Mouse (Mus musculus) adrenal gland (tissue): ENCODE measurements around the gene Itga11.
"Not testable (repeated sequence)": the region's sequence is repeated elsewhere in the genome, so short reads cannot be mapped to it uniquely, and the experiment has no call there.

Experiments
- intact Hi-C: fragments of 180-260 bp; cut with DNase I; formaldehyde crosslinking; loops from one replicate; pipeline ENCODE4 v1.15.1; 2025

Gene Itga11

DNA sequence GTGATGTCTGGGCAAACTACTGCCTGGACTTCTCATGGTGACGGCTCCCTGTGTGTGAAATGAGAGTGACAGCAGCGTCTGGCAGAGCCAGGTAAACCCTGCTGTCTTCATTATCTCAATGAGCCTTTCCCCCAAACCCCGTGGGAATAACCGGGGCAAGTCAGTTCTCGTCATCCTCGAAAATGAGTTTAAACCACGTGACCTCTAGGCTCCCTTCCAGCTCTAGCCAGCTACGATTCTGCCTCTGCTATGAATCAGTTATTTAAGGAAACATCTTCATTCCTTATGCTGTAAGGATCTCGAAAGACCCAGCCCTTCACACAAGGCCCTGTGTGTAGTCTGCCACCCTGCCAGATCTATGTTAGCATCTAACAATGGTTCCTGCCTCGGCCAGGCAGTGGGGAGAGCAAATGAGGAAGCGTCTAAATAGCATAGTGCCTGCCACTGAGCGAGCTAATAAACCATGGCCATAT is 139.5 kb downstream of the Itga11 start:
- intact Hi-C loops: no loop called here

DNA sequence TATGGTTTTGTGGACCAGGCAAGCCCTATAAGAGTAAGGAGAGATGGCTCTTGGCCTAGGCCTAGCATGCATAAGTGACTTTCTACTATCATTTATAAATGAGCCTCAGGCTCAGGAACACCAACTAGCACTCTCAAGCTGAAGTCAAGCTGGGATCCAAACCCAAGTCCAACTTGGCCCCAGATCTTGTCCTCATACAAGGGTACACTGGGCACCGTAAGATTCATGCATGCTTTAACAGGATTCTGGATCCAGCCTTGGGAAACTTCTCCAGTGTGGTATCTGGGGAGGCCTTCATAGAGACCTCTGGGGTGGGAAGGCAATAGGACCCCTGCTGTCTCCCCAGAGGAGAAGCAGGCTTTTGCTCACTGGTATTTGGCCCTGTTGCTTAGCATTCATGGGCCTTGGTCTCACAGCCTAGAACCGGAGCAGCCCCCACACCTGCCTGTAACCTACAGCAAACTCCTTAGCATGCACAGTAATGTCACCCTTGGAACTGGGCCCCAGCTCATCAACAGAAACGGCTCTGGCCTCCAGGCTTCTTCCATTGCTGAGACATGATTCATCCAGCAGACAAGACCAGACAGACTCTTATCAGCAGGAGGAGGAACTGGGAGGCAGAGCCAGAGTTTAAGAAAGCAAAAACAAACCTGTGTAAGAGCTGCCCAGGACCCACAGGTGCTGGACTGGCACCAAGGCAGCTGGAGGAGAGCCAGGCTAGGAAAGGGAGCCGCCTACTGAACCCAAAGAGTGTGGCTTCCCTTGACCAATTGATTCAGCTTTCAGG is 140.4 kb downstream of the Itga11 start:
- intact Hi-C loops: no loop called here

DNA sequence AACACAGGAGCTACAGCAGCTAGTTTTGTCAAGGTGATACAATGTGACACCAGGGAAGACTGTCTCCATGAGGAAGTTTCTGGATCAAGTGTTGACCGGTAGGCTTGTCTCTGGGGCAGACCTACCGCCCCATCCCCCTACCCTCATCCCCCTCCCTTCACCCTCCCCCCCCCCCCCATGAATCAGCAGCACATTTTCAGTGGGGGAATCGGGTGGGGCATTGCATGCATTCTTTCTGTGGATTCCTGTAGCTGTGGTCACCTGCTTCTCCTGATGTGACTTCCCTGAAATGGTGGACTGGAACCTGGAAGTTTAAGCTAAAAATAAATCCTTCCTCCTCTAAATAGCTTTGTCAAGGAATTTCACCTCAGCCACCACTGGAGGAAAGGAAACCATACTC is 141.9 kb downstream of the Itga11 start:
- intact Hi-C loops: no loop called here

DNA sequence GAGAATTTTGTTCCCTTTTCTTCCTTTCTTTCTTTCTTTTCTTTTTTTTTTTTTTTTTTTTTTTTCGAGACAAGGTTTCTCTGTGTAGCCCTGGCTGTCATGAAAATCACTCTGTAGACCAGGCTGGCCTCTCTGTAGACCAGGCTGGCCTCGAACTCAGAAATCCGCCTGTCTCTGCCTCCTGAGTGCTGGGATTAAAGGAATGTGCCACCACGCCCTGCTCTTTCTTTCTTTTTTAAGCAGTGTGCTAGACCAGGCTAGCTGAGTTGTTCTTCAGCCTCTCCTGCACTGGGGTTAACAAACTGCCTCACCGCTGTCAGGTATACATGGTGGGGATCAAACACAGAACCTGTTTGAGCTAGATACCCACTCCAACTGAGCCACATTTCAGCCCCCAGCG is 142.3 kb downstream of the Itga11 start:
- intact Hi-C loops: not testable (repeated sequence)

DNA sequence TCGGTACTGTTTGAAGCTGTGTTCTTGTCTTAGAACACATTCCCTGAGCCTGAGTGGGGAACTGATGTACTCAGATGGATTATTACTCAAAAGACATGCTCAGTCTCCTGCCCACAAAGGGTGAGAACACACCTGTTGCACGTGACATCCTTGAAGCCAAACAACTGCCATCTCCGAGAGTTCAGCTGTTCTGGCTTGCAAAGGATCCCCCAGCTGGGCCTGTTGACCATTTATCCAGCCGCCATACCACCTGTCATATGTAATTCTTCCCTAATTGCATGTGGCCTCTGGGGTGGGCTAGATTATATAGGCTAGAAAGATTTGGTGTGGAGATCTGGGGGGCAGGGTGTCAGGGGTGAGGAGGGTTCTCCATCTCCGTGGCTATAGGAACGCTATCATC is 143.2 kb downstream of the Itga11 start:
- intact Hi-C loops: no loop called here

DNA sequence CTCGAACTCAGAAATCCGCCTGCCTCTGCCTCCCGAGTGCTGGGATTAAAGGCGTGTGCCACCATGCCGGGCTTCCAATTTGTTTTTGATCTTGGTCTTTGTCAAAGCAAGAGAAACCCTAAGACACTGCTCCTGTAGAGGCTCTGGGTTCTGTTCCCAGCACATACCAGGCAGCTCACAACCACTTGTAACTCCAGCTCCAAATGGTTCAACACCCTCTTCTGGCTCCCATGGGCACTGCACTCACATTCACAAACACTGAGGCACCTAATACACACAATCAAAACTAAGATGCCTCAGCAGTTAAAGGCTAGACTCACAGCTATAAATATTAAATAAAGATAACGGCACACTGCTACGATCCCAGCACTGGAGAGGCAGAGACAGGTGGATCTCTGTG is 144.2 kb downstream of the Itga11 start:
- intact Hi-C loops: no loop called here

DNA sequence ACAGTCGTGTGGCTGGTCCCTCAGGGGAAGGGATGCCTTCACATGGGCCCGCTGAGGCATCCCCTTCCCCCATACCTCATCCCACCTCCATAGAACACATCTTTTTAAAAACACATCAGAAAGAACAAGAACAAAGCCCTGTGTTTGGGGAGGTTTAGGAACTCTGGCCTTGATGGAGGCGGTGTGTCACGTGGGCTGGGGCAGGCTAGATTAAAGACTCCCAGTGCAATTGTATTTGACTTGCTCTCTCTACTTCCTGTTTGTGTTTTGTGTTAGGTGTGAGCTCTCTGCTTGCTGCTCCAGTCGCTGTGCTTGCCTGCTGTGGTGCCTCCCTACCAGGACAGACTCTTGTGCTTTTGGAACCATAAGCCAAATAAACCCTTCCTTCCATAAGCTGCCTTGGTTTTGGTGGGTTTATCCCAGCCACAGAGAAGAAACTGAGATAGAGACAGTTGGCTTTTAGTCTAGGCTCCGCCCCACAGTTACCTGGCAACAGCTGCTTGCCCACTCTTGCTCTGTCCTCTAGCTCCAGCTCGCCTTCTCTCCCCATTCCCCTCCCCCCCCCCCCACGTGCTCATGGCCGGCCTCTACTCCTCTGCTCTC is 148.3 kb downstream of the Itga11 start:
- intact Hi-C loops: no loop called here

DNA sequence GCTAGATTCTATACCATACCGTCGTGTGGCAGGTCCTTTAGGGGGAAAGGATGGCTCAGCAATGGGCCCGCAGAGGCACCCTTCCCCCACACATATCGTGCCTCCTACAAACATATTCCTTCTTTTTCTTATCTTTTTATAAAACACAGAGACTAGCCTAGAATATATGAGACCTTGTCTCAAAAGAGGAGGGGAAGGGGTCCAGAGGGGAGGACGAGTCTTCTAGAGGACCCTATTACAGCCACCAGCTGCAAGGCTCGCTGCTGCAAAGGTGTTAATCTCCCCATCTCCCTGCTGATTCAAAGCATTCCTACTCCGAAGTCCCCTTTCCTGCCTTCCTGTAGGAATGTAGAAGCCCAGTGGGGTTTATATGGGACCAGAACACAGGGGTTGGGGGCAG is 148.8 kb downstream of the Itga11 start:
- intact Hi-C loops: no loop called here

DNA sequence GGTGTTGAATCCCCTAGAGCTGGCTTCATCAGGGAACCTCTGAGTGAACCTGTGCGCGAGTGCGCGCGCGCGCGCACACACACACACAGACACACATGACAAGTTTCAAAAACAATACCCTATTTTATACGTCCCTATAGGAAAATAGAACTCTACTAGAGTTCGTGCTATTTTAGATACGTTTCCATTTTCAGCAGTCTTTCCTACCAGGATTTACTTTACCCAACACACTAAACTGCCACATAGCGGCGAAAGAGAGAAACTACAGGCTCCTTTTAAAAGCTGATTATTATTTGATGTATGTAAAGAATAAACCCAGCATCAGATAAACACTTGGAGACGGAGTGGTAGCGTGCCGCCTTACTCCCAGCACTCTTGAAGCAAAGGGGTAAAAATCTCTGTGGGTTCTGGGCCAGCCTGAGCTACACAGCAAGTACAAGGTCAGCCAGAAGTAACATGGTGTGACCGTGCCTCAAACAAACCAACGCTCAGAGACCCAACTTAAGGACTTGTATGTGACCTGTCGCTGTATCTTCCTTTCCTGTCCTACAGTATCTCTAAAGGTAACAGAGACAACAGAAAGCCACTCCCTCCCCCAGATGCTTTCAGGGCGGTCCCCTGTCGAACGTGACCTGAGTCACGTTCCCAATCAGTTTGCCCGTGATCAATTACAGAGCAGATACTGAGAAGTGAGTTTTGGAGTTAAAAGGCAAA is 150.5 kb downstream of the Itga11 start:
- intact Hi-C loops: no loop called here

DNA sequence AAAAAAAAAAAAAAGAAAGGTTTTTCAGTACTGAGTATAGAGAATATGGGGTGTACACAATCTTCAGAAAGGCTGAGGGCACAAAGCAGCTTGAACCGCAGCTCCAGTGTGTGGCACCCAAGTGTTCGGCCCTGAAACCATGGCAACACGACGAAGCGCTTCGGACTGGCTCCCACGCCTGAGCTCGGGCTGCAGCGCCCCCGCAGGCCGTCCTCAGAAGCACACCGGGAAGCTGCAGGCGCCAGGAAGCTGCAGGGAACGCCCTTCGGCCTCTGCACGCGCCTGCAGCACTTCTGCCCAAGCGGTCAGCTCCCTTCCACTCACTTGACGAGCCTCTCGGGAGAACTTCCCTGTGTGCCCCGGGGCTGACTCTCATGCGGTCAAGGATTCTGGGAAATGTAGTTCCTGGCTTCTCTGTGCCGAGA is 151.0 kb downstream of the Itga11 start:
- intact Hi-C loops: no loop called here

DNA sequence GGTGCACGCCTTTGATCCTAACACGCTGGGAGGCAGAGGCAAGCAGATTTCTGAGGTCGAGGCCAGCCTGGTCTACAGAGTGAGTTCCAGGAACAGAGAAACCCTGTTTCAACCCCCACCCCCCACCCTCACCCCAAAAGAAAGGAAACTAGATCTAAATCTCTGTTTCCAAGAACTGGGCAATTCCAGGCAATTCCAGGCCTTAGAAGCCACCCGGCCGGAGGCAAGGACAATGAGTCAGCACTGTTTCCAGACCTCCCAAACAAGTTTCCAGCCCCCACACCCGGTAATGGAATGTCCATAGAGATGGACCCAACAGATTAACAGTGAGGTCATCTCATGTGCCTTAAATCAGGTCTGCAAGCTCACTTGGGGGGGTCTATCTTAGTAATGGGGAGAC is 152.3 kb downstream of the Itga11 start:
- intact Hi-C loops: no loop called here
